Mouse (Mus musculus) heart, postnatal 0 days (tissue): ENCODE measurements around the gene Mymk.

Experiments
- CTCF ChIP-seq: IDR thresholded peaks from 2 replicates; pipeline ENCODE4 v1.5.1; 2016; ENCODE audit warnings: antibody characterized with exemption, control low read depth, low read depth
- EP300 ChIP-seq: IDR thresholded peaks from 2 replicates; pipeline ENCODE4 v1.6.1; 2016; ENCODE audit warnings: antibody characterized with exemption, low read depth

DNA sequence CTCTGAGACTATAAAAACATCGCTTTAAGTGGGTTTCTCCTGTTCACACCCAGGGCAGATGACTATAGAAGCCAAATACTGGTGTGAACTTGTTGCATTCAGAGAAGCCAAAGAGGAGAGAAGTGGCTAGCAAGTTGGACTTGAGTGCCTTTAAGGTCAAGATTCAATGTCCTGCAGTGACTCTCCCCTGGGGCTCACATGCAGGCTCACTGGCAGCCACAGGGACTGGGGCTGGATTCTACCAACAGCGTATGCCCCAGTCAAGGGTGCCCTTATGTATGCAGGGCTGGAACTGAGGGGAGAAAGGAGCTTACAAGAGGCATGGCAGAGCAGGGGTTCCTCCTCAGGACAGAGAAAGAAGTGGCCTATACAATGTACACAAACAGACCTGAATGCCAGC lies 47.8 kb upstream of the Mymk start:
- TF ChIP-seq CTCF (no peak), EP300 (no peak)
